Mouse (Mus musculus) splenic B cell, adult 2 months (primary cell): ENCODE results near the gene Mup8.
"Not testable (repeated sequence)": the region's sequence is repeated elsewhere in the genome, so short reads cannot be mapped to it uniquely, and the experiment has no call there.

Experiments
- DNase-seq: peaks from one replicate; pipeline ENCODE4 v3.0.0-alpha.2; 2011; ENCODE audit warnings: low read depth, low spot score
- H3K27me3 ChIP-seq: 2 replicates; pipeline ENCODE4 v1.6.1; 2012; ENCODE audit warnings: mild to moderate bottlenecking, low read length, moderate library complexity, mixed read lengths; ENCODE audit not compliant: control insufficient read depth, poor library complexity, insufficient read depth, severe bottlenecking
- H3K36me3 ChIP-seq: 2 replicates; pipeline ENCODE4 v1.6.1; 2012; ENCODE audit warnings: mild to moderate bottlenecking, low read length, moderate library complexity, mixed read lengths; ENCODE audit not compliant: control insufficient read depth, poor library complexity, insufficient read depth, severe bottlenecking

The Mup8 gene

DNA sequence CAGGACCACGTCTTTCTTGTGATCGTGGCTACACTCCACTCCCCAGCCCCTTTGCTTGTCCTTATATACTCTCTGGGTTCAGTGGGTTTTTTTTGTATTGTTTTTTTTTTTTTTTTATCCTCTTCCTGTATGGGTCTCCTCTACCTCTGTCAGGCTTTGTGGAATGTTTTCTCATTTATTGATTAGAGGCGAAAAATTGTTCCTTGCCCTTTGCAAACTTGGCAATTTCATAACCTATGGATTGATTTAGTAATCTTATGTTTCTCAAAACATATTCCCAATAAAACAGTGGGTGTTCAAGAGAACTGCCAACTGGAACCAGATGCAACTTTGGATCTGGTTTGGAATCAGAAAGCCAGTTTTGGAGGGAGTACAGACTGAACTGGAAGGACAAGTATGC is at the start of gene Mup8:
Gene Mup8 (minus strand): TSS at position 101 of the 400 bp plus-strand sequence.
- H3K36me3 ChIP-seq, H3K27me3 ChIP-seq, DNase-seq: not testable (repeated sequence)

DNA sequence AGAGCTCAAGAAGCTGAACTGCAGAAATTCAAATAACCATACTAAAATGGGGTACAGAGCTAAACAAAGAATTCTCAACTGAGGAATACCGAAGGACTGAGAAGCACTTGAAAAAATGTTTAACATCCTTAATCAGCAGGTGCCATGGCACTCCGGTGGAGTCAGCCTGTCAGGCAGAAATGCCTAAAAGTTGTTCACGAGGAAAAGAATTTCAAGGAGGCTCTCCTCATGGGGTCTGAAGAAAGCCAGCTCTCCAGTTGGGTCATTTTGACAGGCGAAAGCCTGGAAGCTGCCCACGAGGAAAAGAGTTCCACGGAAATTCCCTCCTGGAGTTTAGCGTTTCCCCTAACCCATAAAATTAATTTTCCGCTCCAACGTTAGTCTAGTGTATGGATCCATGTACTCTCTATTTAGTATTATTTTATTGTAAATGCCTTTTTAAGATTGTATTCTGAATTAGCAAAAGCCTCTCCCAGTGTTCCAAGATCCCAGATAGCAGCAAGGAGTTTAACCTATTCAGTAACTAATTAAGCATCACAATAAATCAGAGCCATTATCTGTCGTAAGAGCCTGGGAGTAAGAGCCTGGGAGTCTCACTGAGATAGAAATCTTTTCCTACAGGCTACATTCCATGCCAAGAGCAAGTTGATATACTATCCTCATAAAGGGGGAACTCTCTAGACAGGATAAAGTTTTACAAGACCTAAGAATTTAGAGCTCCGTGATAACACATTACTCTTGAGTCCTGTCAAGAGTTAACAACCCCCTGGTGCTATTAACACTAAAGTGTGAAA is 43.8 kb upstream of the Mup8 start:
- not testable (repeated sequence) for H3K27me3 ChIP-seq, H3K36me3 ChIP-seq, DNase-seq

DNA sequence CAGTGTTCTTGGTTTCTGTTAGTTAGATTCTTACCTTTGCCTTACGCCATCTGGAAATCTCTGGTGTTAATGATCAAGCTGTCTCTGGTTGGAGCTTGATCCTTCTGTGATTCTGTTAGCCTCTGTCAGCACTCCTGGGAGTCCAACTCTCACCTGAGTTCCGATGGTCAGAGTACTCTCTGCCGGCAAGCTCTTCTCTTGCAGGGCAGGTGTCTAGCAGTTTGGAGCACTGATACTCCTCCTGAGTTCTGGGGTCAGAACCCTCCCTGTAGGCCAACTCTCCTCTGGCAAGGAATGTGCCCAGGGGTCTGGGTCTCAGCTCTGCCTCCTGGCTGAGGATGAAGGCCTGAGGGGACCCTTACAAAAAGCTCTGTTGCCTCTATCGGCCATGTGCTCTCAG is 40.3 kb upstream of the Mup8 start:
- not testable (repeated sequence) for DNase-seq

More for the DNA sequence above, 40.3 kb upstream of the Mup8 start:
- H3K27me3 ChIP-seq, H3K36me3 ChIP-seq: not testable (repeated sequence)
